Mouse (Mus musculus) urinary bladder, postnatal 25 days (tissue): ENCODE results near the gene Ppp1r18.
A peak's percentile ranks its signal among the peaks of the same experiment; 100 is the strongest.

Experiments
- DNase-seq: peaks from one replicate; pipeline ENCODE4 v3.0.0; 2022; ENCODE audit warnings: low spot score

Ppp1r18 gene

GRCm38 (mm10) chr17:35869346-35870067, 4.1 kb downstream of the Ppp1r18 start:
- peak; percentile 32 for DNase-seq

GRCm38 (mm10) chr17:35870151-35870883, 4.9 kb downstream of the Ppp1r18 start:
- DNase-seq, result peak; percentile 40

GRCm38 (mm10) chr17:35870884-35871696, 5.7 kb downstream of the Ppp1r18 start:
- no peak for DNase-seq

- DNase-seq, result peak; percentile 95
Measured at GRCm38 (mm10) chr17:35873774-35874519, 8.6 kb downstream of the Ppp1r18 start.

- no peak for DNase-seq
Measured at GRCm38 (mm10) chr17:35874721-35875120, 9.3 kb downstream of the Ppp1r18 start.

- DNase-seq, result peak; percentile 95
Measured at GRCm38 (mm10) chr17:35879245-35880057, 14.1 kb downstream of the Ppp1r18 start, which contains the start of gene Dhx16. Gene Dhx16, plus strand, starts transcription at chr17:35879819.

- no peak for DNase-seq
Measured at GRCm38 (mm10) chr17:35882924-35883323, 17.5 kb downstream of the Ppp1r18 start.

GRCm38 (mm10) chr17:35883777-35884176, 18.4 kb downstream of the Ppp1r18 start:
- no peak for DNase-seq

GRCm38 (mm10) chr17:35887725-35888124, 22.3 kb downstream of the Ppp1r18 start:
- DNase-seq, result no peak

GRCm38 (mm10) chr17:35896781-35897643, 31.6 kb downstream of the Ppp1r18 start, which contains the start of gene 2310061I04Rik:
Gene 2310061I04Rik, minus strand, starts transcription at chr17:35897431.
- peak; percentile 90 for DNase-seq

GRCm38 (mm10) chr17:35897644-35898573, 32.5 kb downstream of the Ppp1r18 start:
- DNase-seq, result no peak

- no peak for DNase-seq
Measured at GRCm38 (mm10) chr17:35900636-35901035, 35.2 kb downstream of the Ppp1r18 start.

- DNase-seq, result no peak
Measured at GRCm38 (mm10) chr17:35903343-35903991, 38.1 kb downstream of the Ppp1r18 start.

GRCm38 (mm10) chr17:35903992-35904355, 38.6 kb downstream of the Ppp1r18 start:
- no peak for DNase-seq

GRCm38 (mm10) chr17:35905587-35905986, 40.2 kb downstream of the Ppp1r18 start:
- DNase-seq, result no peak

GRCm38 (mm10) chr17:35907609-35908008, 42.2 kb downstream of the Ppp1r18 start:
- no peak for DNase-seq

- no peak for DNase-seq
Measured at GRCm38 (mm10) chr17:35909186-35909918, 44.0 kb downstream of the Ppp1r18 start.
